Mouse (Mus musculus): ENCODE measurements around the gene Eps15.

DNA sequence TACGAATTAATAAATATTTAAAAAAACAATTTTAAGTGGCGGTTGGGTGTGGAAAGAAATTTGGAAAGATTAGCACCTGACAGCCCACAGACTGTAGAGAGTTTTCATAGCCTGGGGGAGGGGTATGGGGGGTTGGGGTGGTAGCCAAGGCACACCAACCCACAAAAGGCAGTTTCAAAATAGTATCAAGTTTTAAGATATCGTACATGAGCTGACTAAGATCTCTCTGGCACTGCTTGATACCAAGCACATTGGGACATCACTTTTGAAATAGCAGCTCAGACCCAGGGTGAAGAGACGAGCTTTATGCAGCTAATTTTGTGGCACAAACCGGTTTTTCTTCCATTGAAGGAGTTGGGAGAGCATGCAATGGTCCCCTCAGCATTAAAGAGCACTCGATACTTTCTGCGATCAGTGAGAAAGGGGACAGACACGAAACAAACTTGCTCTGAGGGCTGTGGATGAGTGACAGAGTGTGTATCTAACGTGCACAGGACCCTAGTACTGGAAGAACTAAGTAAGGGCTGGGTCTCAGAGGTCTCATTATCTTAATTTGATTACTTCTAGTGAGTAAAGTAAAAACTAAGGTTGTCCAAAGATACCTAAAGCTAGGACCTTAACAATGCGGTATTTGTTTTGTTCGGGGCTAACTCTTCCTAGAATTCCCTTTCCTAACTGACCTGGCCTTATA, 24.2 kb upstream of the Eps15 start:
- TF ChIP-seq CTCF (IDR thresholded peaks at IDR 0.05; ENCODE audit: borderline replicate concordance, insufficient read depth, low read depth, low read length) (no peak), POLR2A (IDR thresholded peaks at IDR 0.05; ENCODE audit: borderline replicate concordance, insufficient read depth, low read length) (no peak)

All from cerebellum, adult 2 months (tissue).